In genomic region chr4:149990954-149991633, GRCm38 (mm10) we compare ENCODE assay signal across 8 mouse cellular contexts. TPM values are rescaled to one million over a fixed set of nuclear protein-coding genes. Genes with fewer than 3 reads are reported as not detected.
A peak's percentile ranks its signal among the peaks of the same experiment; 100 is the strongest.
DNase-seq lines count a peak whose midpoint lies in the region; ATAC-seq and TF ChIP-seq lines count a peak whose summit lies in the region.

No protein-coding gene starts in this region.

- peak overlapping the region; percentile 35; the same call in 1 of the 2 replicates for H3K27ac ChIP-seq in forebrain, postnatal 0 days (ENCODE audit: low read depth, low read length)
- H3K27ac ChIP-seq in kidney, postnatal 0 days = peak overlapping the region; percentile 76
- no peak overlapping the region for H3K27ac ChIP-seq in stomach, embryonic 14.5 days (ENCODE audit: low read length)

- DNase-seq in adrenal gland, postnatal 14 days = peak; percentile 47
- no peak for DNase-seq in adrenal gland, adult 18-20 months (ENCODE audit: low spot score in 2 of 2)
- no peak for DNase-seq in forebrain, postnatal 0 days
- DNase-seq in kidney, postnatal 0 days (ENCODE audit: low spot score) = peak; percentile 57
- DNase-seq in spleen, postnatal 36 days (ENCODE audit: low spot score in 2 of 2) = no peak

- H3K9ac ChIP-seq in forebrain, postnatal 0 days = no peak overlapping the region
- H3K9ac ChIP-seq in kidney, postnatal 0 days (ENCODE audit: low read depth, low read length) = peak overlapping the region; percentile 50; the same call in 1 of the 2 replicates
- no peak overlapping the region for H3K9ac ChIP-seq in stomach, embryonic 14.5 days (replicated peaks; ENCODE audit: low read depth, low read length)

- H3K36me3 ChIP-seq in E14TG2a.4 (ENCODE audit: insufficient read depth, low read length) = no peaks in the 10 kb centered on the region; the same call in 1 of the 2 replicates
- no peaks in the 10 kb centered on the region for H3K36me3 ChIP-seq in forebrain, postnatal 0 days (ENCODE audit: insufficient read depth)
- H3K36me3 ChIP-seq in kidney, postnatal 0 days (ENCODE audit: insufficient read depth, low read length) = peaks cover 10% of the 10 kb centered on the region; the same call in 1 of the 2 replicates
- H3K36me3 ChIP-seq in stomach, embryonic 14.5 days (ENCODE audit: control insufficient read depth, insufficient read depth, low read length) = no peaks in the 10 kb centered on the region

- TF ChIP-seq CTCF in E14TG2a.4 (conservative IDR thresholded peaks at IDR 0.05; ENCODE audit: low read length) = no peak
- no peak for TF ChIP-seq CTCF in forebrain, postnatal 0 days (IDR thresholded peaks at IDR 0.05; ENCODE audit: low read depth)
- no peak for TF ChIP-seq CTCF in kidney, postnatal 0 days (IDR thresholded peaks at IDR 0.05; ENCODE audit: low read depth)

- no peak for ATAC-seq in forebrain, postnatal 0 days
- peak; percentile 58; the same call in 1 of the 2 replicates for ATAC-seq in kidney, postnatal 0 days (replicated peaks; ENCODE audit: low FRiP score, low read depth)
- no peak for ATAC-seq in stomach, embryonic 14.5 days (ENCODE audit: insufficient number of reproducible peaks, insufficient read depth, low FRiP score, low read depth)
- no peak for ATAC-seq in monocyte, adult 5-6 weeks (replicated peaks; ENCODE audit: insufficient number of reproducible peaks, low FRiP score, low TSS enrichment, poor library complexity, severe bottlenecking)

- H3K27me3 ChIP-seq in E14TG2a.4 (ENCODE audit: insufficient read depth, low read length) = no peaks in the 10 kb centered on the region
- H3K27me3 ChIP-seq in forebrain, postnatal 0 days (ENCODE audit: insufficient read depth, low read length) = no peaks in the 10 kb centered on the region
- H3K27me3 ChIP-seq in kidney, postnatal 0 days (ENCODE audit: insufficient read depth, low read length) = no peaks in the 10 kb centered on the region
- no peaks in the 10 kb centered on the region for H3K27me3 ChIP-seq in stomach, embryonic 14.5 days (ENCODE audit: control insufficient read depth, insufficient read depth, low read length)

- H3K4me1 ChIP-seq in E14TG2a.4 (replicated peaks; ENCODE audit: low read depth, low read length) = peaks cover 61% of the 10 kb centered on the region
- H3K4me1 ChIP-seq in forebrain, postnatal 0 days (ENCODE audit: insufficient read depth) = peaks cover 20% of the 10 kb centered on the region
- peaks cover 35% of the 10 kb centered on the region for H3K4me1 ChIP-seq in kidney, postnatal 0 days (replicated peaks; ENCODE audit: insufficient read depth, low read length)
- H3K4me1 ChIP-seq in stomach, embryonic 14.5 days (ENCODE audit: control insufficient read depth, insufficient read depth, low read length) = peaks cover 19% of the 10 kb centered on the region

- H3K4me3 ChIP-seq in E14TG2a.4 (replicated peaks; ENCODE audit: low read length) = peak overlapping the region; percentile 62
- no peak overlapping the region for H3K4me3 ChIP-seq in forebrain, postnatal 0 days (ENCODE audit: low read depth, low read length)
- H3K4me3 ChIP-seq in kidney, postnatal 0 days (replicated peaks; ENCODE audit: low read depth, low read length) = no peak overlapping the region
- H3K4me3 ChIP-seq in stomach, embryonic 14.5 days (ENCODE audit: low read depth, low read length) = no peak overlapping the region

- H3K9me3 ChIP-seq in E14TG2a.4 (ENCODE audit: low read length) = no peaks in the 10 kb centered on the region
- no peaks in the 10 kb centered on the region for H3K9me3 ChIP-seq in forebrain, postnatal 0 days (ENCODE audit: low read length)
- no peaks in the 10 kb centered on the region for H3K9me3 ChIP-seq in kidney, postnatal 0 days (replicated peaks; ENCODE audit: low read length)
- H3K9me3 ChIP-seq in stomach, embryonic 14.5 days (ENCODE audit: control insufficient read depth, low read depth, low read length) = no peaks in the 10 kb centered on the region

- H3K4me2 ChIP-seq in forebrain, postnatal 0 days (ENCODE audit: low read depth) = no peak overlapping the region
- peak overlapping the region; percentile 19; the same call in 1 of the 2 replicates for H3K4me2 ChIP-seq in kidney, postnatal 0 days (ENCODE audit: low read length)
- 0 out of 2 replicates have a peak overlapping the region, but pooled peaks have one; percentile 6 for H3K4me2 ChIP-seq in stomach, embryonic 14.5 days (replicated peaks; ENCODE audit: low read depth, low read length)

- WGBS in forebrain, postnatal 0 days = 36% methylated on average over 8 of the region's 9 CpGs
- 31% methylated on average over 9 of the region's 9 CpGs for WGBS in kidney, postnatal 0 days
- WGBS in stomach, embryonic 14.5 days = 33% methylated on average over 9 of the region's 9 CpGs

RNA-seq across cellular contexts. Expression of gene H6pd, which starts 17.7 kb away (rescaled TPM):
- total RNA-seq in adrenal gland, postnatal 14 days (2021) = 115 and 132 TPM in 2 replicates
- total RNA-seq in adrenal gland, adult 18-20 months (2021) = 100 to 1,000 TPM; 122 to 137 TPM
- total RNA-seq in forebrain, postnatal 0 days (2014; rRNA removed) = 6.5 and 8.4 TPM in 2 replicates
- 1.7 and 3.1 TPM in 2 replicates for polyA plus RNA-seq in forebrain, postnatal 0 days (2015; fragmentation: Nextera tagmentation; extraction: Ambion mirVana)
- 27.2 and 27.8 TPM in 2 replicates for polyA plus RNA-seq in kidney, postnatal 0 days (2015; fragmentation: Nextera tagmentation; extraction: Ambion mirVana)
- 8.8 and 10.2 TPM in 2 replicates for polyA plus RNA-seq in stomach, embryonic 14.5 days (2014; fragmentation: Nextera tagmentation; extraction: Ambion mirVana)
- 19.1 to 35.1 TPM (median 21.1 TPM) in 3 replicates for total RNA-seq in monocyte, adult 5-6 weeks (2017)

RNA-seq across cellular contexts. Expression of gene Spsb1, which starts 36.3 kb away (rescaled TPM):
- total RNA-seq in adrenal gland, postnatal 14 days (2021) = 24.7 and 29.6 TPM in 2 replicates
- 10 to 100 TPM; 19.5 to 22.1 TPM for total RNA-seq in adrenal gland, adult 18-20 months (2021)
- total RNA-seq in forebrain, postnatal 0 days (2014; rRNA removed) = 7.1 and 7.3 TPM in 2 replicates
- polyA plus RNA-seq in forebrain, postnatal 0 days (2015; fragmentation: Nextera tagmentation; extraction: Ambion mirVana) = 5.8 and 6.2 TPM in 2 replicates
- polyA plus RNA-seq in kidney, postnatal 0 days (2015; fragmentation: Nextera tagmentation; extraction: Ambion mirVana) = 10.7 and 11.6 TPM in 2 replicates
- 15.9 and 19.2 TPM in 2 replicates for polyA plus RNA-seq in stomach, embryonic 14.5 days (2014; fragmentation: Nextera tagmentation; extraction: Ambion mirVana)
- 0.39 TPM in 1 of 3 replicates, not detected in the others for total RNA-seq in monocyte, adult 5-6 weeks (2017)

Comparison
In these comparisons a context has a peak if more than half of its experiments do, and no peak if none do; other contexts are left out.
1. DNase-seq: peak in adrenal gland, postnatal 14 days (single experiment) and kidney, postnatal 0 days (single experiment); none in adrenal gland, adult 18-20 months (0 of 2), forebrain, postnatal 0 days (single experiment) and spleen, postnatal 36 days (0 of 2).